Comparison of ENCODE assay signal across 21 mouse cellular contexts in the genomic region with DNA sequence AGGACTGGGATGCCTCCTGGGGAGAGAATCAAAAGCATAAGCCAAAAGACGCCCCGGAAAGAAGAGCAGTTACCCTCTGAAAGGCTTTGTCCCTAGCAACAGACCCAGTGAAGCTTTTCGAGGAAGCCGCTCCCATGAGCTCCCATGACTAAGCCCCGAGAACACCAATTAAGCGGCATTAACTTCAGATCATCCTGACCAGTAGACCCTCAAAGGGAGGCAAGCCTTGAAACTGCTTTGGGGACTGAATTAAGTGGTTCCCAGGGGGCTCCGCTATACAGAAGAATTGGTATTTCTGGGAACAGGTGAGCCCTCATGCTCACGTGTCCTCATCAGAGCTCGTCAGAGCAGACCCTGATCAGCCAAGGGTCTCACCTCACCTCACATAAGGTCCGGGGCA. TPM values are rescaled to one million over a fixed set of nuclear protein-coding genes. Genes with fewer than 3 reads are reported as not detected.
A peak's percentile ranks its signal among the peaks of the same experiment; 100 is the strongest.
DNase-seq lines count a peak whose midpoint lies in the region; ATAC-seq lines count a peak whose summit lies in the region.
"Had no signal": no experiment of that assay in that cellular context is flagged by ENCODE, and none has a peak within 500 bp of the region (broad histone marks: within the 10 kb centered on the region; RNA-seq: fewer than 3 reads in every experiment).

No protein-coding gene starts in this region.

- ATAC-seq in neural tube, embryonic 12.5 days (ENCODE audit: low FRiP score, low read depth) = no peak
- ATAC-seq in hindbrain, embryonic 14.5 days (ENCODE audit: low FRiP score) = no peak
- peak; percentile 26; the same call in 1 of the 2 replicates for ATAC-seq in midbrain, embryonic 14.5 days (ENCODE audit: low FRiP score, low TSS enrichment)

- H3K4me1 ChIP-seq in neural tube, embryonic 12.5 days = peaks cover 26% of the 10 kb centered on the region
- H3K4me1 ChIP-seq in hindbrain, embryonic 14.5 days (replicated peaks; ENCODE audit: control insufficient read depth, insufficient read depth, low read length) = peaks cover 23% of the 10 kb centered on the region
- H3K4me1 ChIP-seq in midbrain, embryonic 14.5 days (ENCODE audit: control insufficient read depth, insufficient read depth, low read length) = peaks cover 35% of the 10 kb centered on the region
- H3K4me1 ChIP-seq: liver, embryonic 15.5 days had no signal

- 28% methylated on average over 10 of the region's 10 CpGs for WGBS in neural tube, embryonic 12.5 days
- 20% methylated on average over 10 of the region's 10 CpGs for WGBS in hindbrain, embryonic 14.5 days
- WGBS in midbrain, embryonic 14.5 days = 3% methylated on average over 10 of the region's 10 CpGs

- H3K36me3 ChIP-seq in neural tube, embryonic 12.5 days = no peaks in the 10 kb centered on the region
- no peaks in the 10 kb centered on the region for H3K36me3 ChIP-seq in hindbrain, embryonic 14.5 days (replicated peaks; ENCODE audit: control insufficient read depth, insufficient read depth)
- no peaks in the 10 kb centered on the region for H3K36me3 ChIP-seq in midbrain, embryonic 14.5 days (ENCODE audit: control insufficient read depth, insufficient read depth, low read length)
- H3K36me3 ChIP-seq: G1E; heart, embryonic 15.5 days; liver, embryonic 15.5 days had no signal

- no peak overlapping the region for H3K9ac ChIP-seq in neural tube, embryonic 12.5 days
- 0 out of 2 replicates have a peak overlapping the region, but pooled peaks have one; percentile 17 for H3K9ac ChIP-seq in hindbrain, embryonic 14.5 days
- 0 out of 2 replicates have a peak overlapping the region, but pooled peaks have one; percentile 7 for H3K9ac ChIP-seq in midbrain, embryonic 14.5 days (replicated peaks; ENCODE audit: low read length)
- H3K9ac ChIP-seq: embryonic facial prominence, embryonic 13.5 days; heart, embryonic 15.5 days; liver, embryonic 15.5 days had no signal

- DNase-seq in neural tube, embryonic 10.5 days (ENCODE audit: extremely low spot score, low spot score) = no peak
- no peak for DNase-seq in hindbrain, embryonic 14.5 days (ENCODE audit: low spot score)
- DNase-seq in midbrain, embryonic 14.5 days = peak; percentile 75
- peak; percentile 77 for DNase-seq in retina, postnatal 1 day
- DNase-seq in cerebellum, postnatal 4 days (ENCODE audit: low spot score in 2 of 2) = no peak
- DNase-seq in lung, adult 18-20 months = no peak
- DNase-seq in thymus, postnatal 36 days = no peak
- DNase-seq: adrenal gland, adult 2 months; cerebellum, adult 11-12 months; cerebellum, postnatal 36 days; heart, adult 18-20 months; kidney, adult 11 months; kidney, postnatal 10 days; lung, postnatal 10 days had no signal

- H3K9me3 ChIP-seq in neural tube, embryonic 12.5 days = no peaks in the 10 kb centered on the region
- no peaks in the 10 kb centered on the region for H3K9me3 ChIP-seq in hindbrain, embryonic 14.5 days (ENCODE audit: control insufficient read depth, low read length)
- H3K9me3 ChIP-seq in midbrain, embryonic 14.5 days (ENCODE audit: control insufficient read depth, low read length) = no peaks in the 10 kb centered on the region
- H3K9me3 ChIP-seq: embryonic facial prominence, embryonic 13.5 days; G1E; heart, embryonic 15.5 days; liver, embryonic 15.5 days had no signal

- no peaks in the 10 kb centered on the region for H3K27me3 ChIP-seq in neural tube, embryonic 12.5 days (replicated peaks)
- no peaks in the 10 kb centered on the region for H3K27me3 ChIP-seq in hindbrain, embryonic 14.5 days (ENCODE audit: control insufficient read depth, insufficient read depth, low read length)
- H3K27me3 ChIP-seq in midbrain, embryonic 14.5 days (ENCODE audit: control insufficient read depth, insufficient read depth, low read length) = no peaks in the 10 kb centered on the region

- no peak overlapping the region for H3K27ac ChIP-seq in neural tube, embryonic 12.5 days
- H3K27ac ChIP-seq in hindbrain, embryonic 14.5 days = peak overlapping the region; percentile 78
- H3K27ac ChIP-seq in midbrain, embryonic 14.5 days (replicated peaks; ENCODE audit: low read depth, low read length) = peak overlapping the region; percentile 84
- H3K27ac ChIP-seq: embryonic facial prominence, embryonic 13.5 days; heart, embryonic 15.5 days; left cerebral cortex, adult 2 months; liver, embryonic 15.5 days had no signal

- H3K4me3 ChIP-seq in neural tube, embryonic 12.5 days = no peak overlapping the region
- no peak overlapping the region for H3K4me3 ChIP-seq in hindbrain, embryonic 14.5 days (replicated peaks; ENCODE audit: low read length)
- H3K4me3 ChIP-seq in midbrain, embryonic 14.5 days (replicated peaks; ENCODE audit: low read depth, low read length) = no peak overlapping the region
- H3K4me3 ChIP-seq: embryonic facial prominence, embryonic 13.5 days; heart, embryonic 15.5 days; left cerebral cortex, adult 2 months; liver, embryonic 15.5 days; megakaryocyte, embryonic 14.5 days had no signal

- peak overlapping the region; percentile 49; the same call in 1 of the 2 replicates for H3K4me2 ChIP-seq in neural tube, embryonic 12.5 days (replicated peaks)
- H3K4me2 ChIP-seq in hindbrain, embryonic 14.5 days (replicated peaks) = no peak overlapping the region
- peak overlapping the region; percentile 29 for H3K4me2 ChIP-seq in midbrain, embryonic 14.5 days (ENCODE audit: low read length)
- H3K4me2 ChIP-seq: embryonic facial prominence, embryonic 13.5 days; heart, embryonic 15.5 days; liver, embryonic 15.5 days had no signal

RNA-seq across cellular contexts. Expression of gene Cpne5, which starts 23.3 kb away (rescaled TPM):
- polyA plus RNA-seq in neural tube, embryonic 12.5 days (2016; fragmentation: Nextera tagmentation; extraction: Ambion mirVana) = 7.0 and 7.7 TPM in 2 replicates
- 38.1 and 42.8 TPM in 2 replicates for polyA plus RNA-seq in hindbrain, embryonic 14.5 days (2014; fragmentation: Nextera tagmentation; extraction: Ambion mirVana)
- 27.6 and 32.6 TPM in 2 replicates for polyA plus RNA-seq in midbrain, embryonic 14.5 days (2014; fragmentation: Nextera tagmentation; extraction: Ambion mirVana)

RNA-seq across cellular contexts. Expression of gene Ppil1, which starts 49.3 kb away (rescaled TPM):
- polyA plus RNA-seq in neural tube, embryonic 12.5 days (2016; fragmentation: Nextera tagmentation; extraction: Ambion mirVana) = 117 and 125 TPM in 2 replicates
- polyA plus RNA-seq in hindbrain, embryonic 14.5 days (2014; fragmentation: Nextera tagmentation; extraction: Ambion mirVana) = 101 TPM in 2 replicates
- 112 and 114 TPM in 2 replicates for polyA plus RNA-seq in midbrain, embryonic 14.5 days (2014; fragmentation: Nextera tagmentation; extraction: Ambion mirVana)

RNA-seq across cellular contexts. Expression of gene BC004004, which starts 53.9 kb away (rescaled TPM):
- 74.8 and 75.3 TPM in 2 replicates for polyA plus RNA-seq in neural tube, embryonic 12.5 days (2016; fragmentation: Nextera tagmentation; extraction: Ambion mirVana)
- polyA plus RNA-seq in hindbrain, embryonic 14.5 days (2014; fragmentation: Nextera tagmentation; extraction: Ambion mirVana) = 126 and 131 TPM in 2 replicates
- polyA plus RNA-seq in midbrain, embryonic 14.5 days (2014; fragmentation: Nextera tagmentation; extraction: Ambion mirVana) = 117 and 122 TPM in 2 replicates

Comparison
In these comparisons a context has a peak if more than half of its experiments do, and no peak if none do; other contexts are left out.
1. DNase-seq: peak in midbrain, embryonic 14.5 days (single experiment) and retina, postnatal 1 day (single experiment); none in neural tube, embryonic 10.5 days (single experiment), hindbrain, embryonic 14.5 days (single experiment), cerebellum, postnatal 4 days (0 of 2), lung, adult 18-20 months (0 of 2) and thymus, postnatal 36 days (0 of 2).